Mouse (Mus musculus) lung, adult 2 months (tissue): ENCODE data around the gene Gba. TPM values are rescaled to one million over a fixed set of nuclear protein-coding genes. Genes with fewer than 3 reads are reported as not detected.
A peak's percentile ranks its signal among the peaks of the same experiment; 100 is the strongest.

Experiments
- DNase-seq: peaks from one replicate; pipeline ENCODE4 v3.0.0; 2022
- H3K4me1 ChIP-seq: fragments of 200-500 bp; 2 replicates; pipeline ENCODE4 v1.6.1; 2011; ENCODE audit warnings: low read length; ENCODE audit not compliant: control insufficient read depth, insufficient read depth
- H3K4me3 ChIP-seq: fragments of 200-500 bp; replicated peaks from 2 replicates; pipeline ENCODE3; 2011; ENCODE audit warnings: low read depth, mild to moderate bottlenecking, control low read depth, low read length; ENCODE audit errors: extremely low read depth
- CTCF ChIP-seq: fragments of 200-500 bp; IDR thresholded peaks from 2 replicates; pipeline ENCODE4 v1.5.1; 2011; ENCODE audit warnings: mild to moderate bottlenecking, low read length, control low read depth; ENCODE audit not compliant: insufficient read depth
- POLR2A ChIP-seq: fragments of 200-500 bp; IDR thresholded peaks from 2 replicates; pipeline ENCODE4 v1.6.1; 2011; ENCODE audit warnings: low read depth, mild to moderate bottlenecking, control low read depth, low read length, borderline replicate concordance; ENCODE audit errors: extremely low read depth
- WGBS: fragments of 180-500 bp; shearing (Covaris S2); methylation state at CpG from one replicate; pipeline ENCODE4 v1.1.7; 2018; 5-methylcytosine and 5-hydroxymethylcytosine counted together
- polyA plus RNA-seq: library from polyadenylated mRNA; depleted of rRNA; stranded (reverse); fragments of >200 nt; gene quantifications from 2 replicates; pipeline ENCODE4 v1.2.3, GENCODE M21; 2012

Gene Gba
- polyA plus RNA-seq, 1 experiment: 94.2 TPM

- peaks cover 13% of the 10 kb centered on the region; the same call in 1 of the 2 replicates for H3K4me1 ChIP-seq
- under 1% methylated on average over 79 of the region's 79 CpGs for WGBS
- peak; percentile 82; the same call in 1 of the 2 replicates for TF ChIP-seq POLR2A
- TF ChIP-seq CTCF: no peak
- DNase-seq: peak; percentile 94
- H3K4me3 ChIP-seq: peak within 1 kb of the TSS; percentile 97
Observed at GRCm38 (mm10) chr3:89164506-89165267, 38.0 kb upstream of the Gba start, which contains the start of gene Clk2. TSS of gene Clk2 (plus strand) at chr3:89164795.

- Histone ChIP-seq H3K4me3 (peak overlapping the region; percentile 97), H3K4me1 (peaks cover 13% of the 10 kb centered on the region; the same call in 1 of the 2 replicates)
- no peak for TF ChIP-seq POLR2A
- TF ChIP-seq CTCF: no peak
- no peak for DNase-seq
- WGBS: 11% methylated on average over 12 of the region's 12 CpGs
Observed at GRCm38 (mm10) chr3:89165268-89165870, 37.4 kb upstream of the Gba start.

- no peak for DNase-seq
- peaks cover 13% of the 10 kb centered on the region; the same call in 1 of the 2 replicates for H3K4me1 ChIP-seq
- WGBS: 91% methylated on average over 19 of the region's 19 CpGs
- no peak overlapping the region for H3K4me3 ChIP-seq
- TF ChIP-seq CTCF (no peak), POLR2A (no peak)
Observed at GRCm38 (mm10) chr3:89166945-89167344, 35.8 kb upstream of the Gba start.

GRCm38 (mm10) chr3:89174844-89175243 is 27.9 kb upstream of the Gba start:
- Histone ChIP-seq H3K4me1 (peaks cover 7% of the 10 kb centered on the region), H3K4me3 (no peak overlapping the region)
- DNase-seq: no peak
- TF ChIP-seq CTCF (no peak), POLR2A (no peak)
- WGBS: 94% methylated on average over 11 of the region's 11 CpGs

- TF ChIP-seq CTCF (no peak), POLR2A (no peak)
- 86% methylated on average over 10 of the region's 10 CpGs for WGBS
- Histone ChIP-seq H3K4me3 (no peak overlapping the region), H3K4me1 (peaks cover 7% of the 10 kb centered on the region)
- no peak for DNase-seq
Observed at GRCm38 (mm10) chr3:89175544-89175943, 27.2 kb upstream of the Gba start.

- no peak overlapping the region for H3K4me3 ChIP-seq
- WGBS: 77% methylated on average over 7 of the region's 7 CpGs
- peaks cover 7% of the 10 kb centered on the region for H3K4me1 ChIP-seq
- no peak for DNase-seq
- TF ChIP-seq POLR2A (no peak), CTCF (no peak)
Observed at GRCm38 (mm10) chr3:89176421-89176820, 26.3 kb upstream of the Gba start.

GRCm38 (mm10) chr3:89177242-89178106 is 25.3 kb upstream of the Gba start, which contains the start of gene Scamp3:
TSS of gene Scamp3 (plus strand) at chr3:89177473.
- DNase-seq: peak; percentile 73
- WGBS: under 1% methylated on average over 43 of the region's 43 CpGs
- TF ChIP-seq POLR2A (peak; percentile 67; the same call in 1 of the 2 replicates), CTCF (peak; percentile 6; the same call in 1 of the 2 replicates)

GRCm38 (mm10) chr3:89178107-89178385 is 24.7 kb upstream of the Gba start:
- no peak for TF ChIP-seq POLR2A
- TF ChIP-seq CTCF: no peak
- WGBS: 4% methylated on average over 6 of the region's 6 CpGs
- no peak for DNase-seq

More at GRCm38 (mm10) chr3:89177242-89178106, 25.3 kb upstream of the Gba start, which contains the start of gene Scamp3:
- Histone ChIP-seq H3K4me3 (peak within 1 kb of the TSS; percentile 87), H3K4me1 (peaks cover 7% of the 10 kb centered on the region)

GRCm38 (mm10) chr3:89179056-89179455 is 23.7 kb upstream of the Gba start:
- DNase-seq: no peak
- peaks cover 14% of the 10 kb centered on the region for H3K4me1 ChIP-seq
- no peak for TF ChIP-seq CTCF
- no peak for TF ChIP-seq POLR2A
- WGBS: 88% methylated on average over 11 of the region's 11 CpGs
- no peak overlapping the region for H3K4me3 ChIP-seq

More at GRCm38 (mm10) chr3:89178107-89178385, 24.7 kb upstream of the Gba start:
- peaks cover 10% of the 10 kb centered on the region for H3K4me1 ChIP-seq
- peak overlapping the region; percentile 87 for H3K4me3 ChIP-seq
